Mouse (Mus musculus) megakaryocyte, embryonic 14.5 days (primary cell): ENCODE data around the gene Hmg20b.

Experiments used
- FLI1 ChIP-seq: IDR thresholded peaks from 2 replicates; pipeline ENCODE4 v1.6.1; 2012; ENCODE audit warnings: low read length, inconsistent platforms, mixed read lengths
- GATA1 ChIP-seq: IDR thresholded peaks from 3 replicates; pipeline ENCODE4 v1.6.1; 2012; ENCODE audit warnings: mixed read lengths, low read length, inconsistent platforms, borderline replicate concordance

- no peak for TF ChIP-seq GATA1
- no peak for TF ChIP-seq FLI1
Observed at GRCm38 (mm10) chr10:81365672-81366476, 15.6 kb upstream of the Hmg20b start, which contains the start of gene 4930404N11Rik.
